Mouse (Mus musculus) neutrophil, adult 5-6 weeks (primary cell): ENCODE measurements around the gene Vmn1r225. TPM values are rescaled to one million over a fixed set of nuclear protein-coding genes. Genes with fewer than 3 reads are reported as not detected.
"Not testable (repeated sequence)": the region's sequence is repeated elsewhere in the genome, so short reads cannot be mapped to it uniquely, and the experiment has no call there.

Source experiments
- ATAC-seq: fragments of 151-379, 151-347 bp; 2 replicates; pipeline ENCODE4 v1.8.0; 2017; ENCODE audit warnings: mild to moderate bottlenecking, moderate TSS enrichment; ENCODE audit not compliant: insufficient number of reproducible peaks, poor library complexity, low FRiP score, severe bottlenecking; ENCODE audit errors: extremely low read depth
- total RNA-seq: library from RNA; stranded (forward); fragments of 200-1000 nt; gene quantifications from 2 replicates; pipeline ENCODE4 v1.2.3, GENCODE M21; 2017

The Vmn1r225 gene
- total RNA-seq: not detected in 2 replicates

DNA sequence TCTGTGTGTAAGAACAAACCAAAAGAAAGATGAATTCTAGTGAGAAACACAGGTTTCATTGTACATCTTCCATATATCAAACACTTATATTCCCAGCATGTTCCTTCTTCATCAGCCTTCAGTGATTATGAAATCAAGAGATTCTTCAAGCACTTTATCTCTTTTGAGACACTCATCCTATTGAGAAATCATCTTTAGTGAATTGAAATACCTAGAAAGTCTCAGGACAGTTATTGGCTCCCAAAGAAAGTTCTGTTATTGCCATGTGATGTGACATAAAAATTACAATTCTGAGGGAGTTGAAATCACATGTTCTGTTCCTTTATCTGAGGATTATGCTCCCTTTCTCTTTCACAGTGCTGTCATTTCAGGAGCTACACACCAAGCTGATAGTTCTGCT lies at the start of gene Vmn1r225:
TSS of gene Vmn1r225 (plus strand) at position 301 of the 400 bp plus-strand sequence.
- no peak for ATAC-seq

DNA sequence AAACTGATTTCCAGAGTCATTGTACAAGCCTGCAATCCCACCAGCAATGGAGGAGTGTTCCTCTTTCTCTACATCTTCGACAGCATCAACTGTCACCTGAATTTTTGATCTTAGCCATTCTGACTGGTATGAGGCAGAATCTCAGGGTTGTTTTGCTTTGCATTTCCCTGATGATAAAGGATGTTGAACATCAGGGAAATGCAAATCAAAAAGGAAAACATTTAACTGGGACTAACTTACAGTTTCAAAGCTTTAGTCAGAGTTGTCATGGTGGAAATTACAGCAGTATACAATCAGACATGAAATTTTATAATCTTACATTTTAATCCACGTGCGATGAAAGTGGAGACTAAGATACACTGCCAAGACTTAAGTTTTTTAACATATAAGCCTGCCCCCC lies 24.6 kb upstream of the Vmn1r225 start:
- ATAC-seq: no peak

DNA sequence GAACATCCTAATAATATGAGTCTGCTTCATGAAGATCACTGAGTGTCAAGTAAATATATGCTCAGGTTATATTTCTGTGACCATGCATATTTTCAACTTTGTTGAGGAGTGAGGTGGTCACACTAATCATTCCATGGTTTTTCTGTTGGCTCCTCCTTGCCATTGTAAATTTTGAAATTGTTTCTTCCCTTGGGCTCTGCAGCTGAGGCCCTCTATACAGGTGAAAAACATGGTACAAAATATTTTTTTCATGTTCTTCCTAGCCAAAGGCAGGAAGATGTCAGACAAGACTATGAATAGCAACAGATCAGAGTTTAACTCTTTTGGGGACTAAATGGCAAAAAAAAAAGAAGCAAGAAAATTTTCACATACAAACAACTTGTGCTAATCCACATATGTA lies 16.7 kb upstream of the Vmn1r225 start, which contains the start of gene Vmn2r108:
TSS of gene Vmn2r108 (minus strand) at position 101 of the 400 bp plus-strand sequence.
- no peak for ATAC-seq

DNA sequence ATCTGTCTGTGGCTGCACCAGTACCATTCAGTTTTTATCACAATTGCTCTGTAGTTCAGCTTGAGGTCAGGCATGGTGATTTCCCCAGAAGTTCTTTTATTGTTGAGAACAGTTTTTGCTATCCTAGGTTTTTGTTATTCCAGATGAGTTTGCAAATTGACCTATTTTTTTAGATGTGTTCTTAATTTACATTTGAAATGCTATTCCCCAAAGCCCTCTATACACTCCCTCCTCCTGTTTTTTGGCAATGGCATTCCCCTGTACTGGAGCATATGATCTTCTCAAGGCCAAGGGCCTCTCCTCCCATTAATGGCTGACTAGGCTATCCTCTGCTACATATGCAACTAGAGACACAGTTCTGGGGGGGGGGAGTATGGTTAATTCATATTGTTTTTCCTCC lies 10.3 kb downstream of the Vmn1r225 start:
- ATAC-seq: not testable (repeated sequence)

Other genes with a start within 250 kb of the Vmn1r225 start
- gene Vmn2r106, start 212.6 kb upstream of the Vmn1r225 start, total RNA-seq: not detected in 2 replicates
- gene Vmn2r107, start 152.9 kb upstream of the Vmn1r225 start, total RNA-seq: not detected in 2 replicates
- gene Vmn1r224, start 84.0 kb upstream of the Vmn1r225 start, total RNA-seq: 0.12 TPM in 2 replicates
- gene Vmn2r108, start 16.8 kb upstream of the Vmn1r225 start, total RNA-seq: not detected in 2 replicates
- not detected in 2 replicates for gene Vmn2r109, start 66.6 kb downstream of the Vmn1r225 start, total RNA-seq
- not detected in 2 replicates for gene Vmn2r110, start 98.3 kb downstream of the Vmn1r225 start, total RNA-seq
- gene Fpr-rs3, start 126.7 kb downstream of the Vmn1r225 start, total RNA-seq: not detected in 2 replicates
- not detected in 2 replicates for gene Vmn1r226, start 184.7 kb downstream of the Vmn1r225 start, total RNA-seq
- 0.37 TPM in 1 of 2 replicates, not detected in the other for gene Vmn1r227, start 231.7 kb downstream of the Vmn1r225 start, total RNA-seq